Mouse (Mus musculus): ENCODE measurements around the gene Wnt2.

The Wnt2 gene

GRCm38 (mm10) chr6:17978324-17978723, 52.1 kb downstream of the Wnt2 start:
- DNase-seq (ENCODE audit: low read depth), result no peak

GRCm38 (mm10) chr6:17977165-17977564, 53.2 kb downstream of the Wnt2 start:
- DNase-seq (ENCODE audit: low read depth), result no peak

- DNase-seq (ENCODE audit: low read depth), result no peak
Observed at GRCm38 (mm10) chr6:17974416-17974815, 56.0 kb downstream of the Wnt2 start.

DNA sequence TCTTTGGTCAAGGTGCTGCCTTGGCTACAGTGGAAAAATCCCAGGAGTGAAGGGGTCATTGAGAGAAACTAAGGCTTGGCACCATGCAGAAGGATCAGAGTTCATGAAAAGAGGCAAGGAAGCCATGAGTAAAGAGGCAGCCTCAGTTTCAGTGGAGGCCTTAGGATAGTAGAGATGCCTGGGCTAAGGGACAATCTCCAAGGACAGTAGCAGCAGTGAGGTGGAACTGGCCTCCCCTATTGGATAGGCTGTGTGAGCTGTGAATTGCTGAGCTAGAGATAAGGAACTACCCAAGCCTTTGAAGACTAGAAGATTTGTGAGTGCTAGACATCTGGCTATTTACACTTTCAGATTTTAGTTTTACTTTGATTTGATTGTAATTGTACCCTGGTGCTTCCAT, 59.0 kb downstream of the Wnt2 start:
- DNase-seq (ENCODE audit: low read depth), result no peak

- DNase-seq (ENCODE audit: low read depth), result no peak
Observed at GRCm38 (mm10) chr6:17969815-17970214, 60.6 kb downstream of the Wnt2 start.

DNA sequence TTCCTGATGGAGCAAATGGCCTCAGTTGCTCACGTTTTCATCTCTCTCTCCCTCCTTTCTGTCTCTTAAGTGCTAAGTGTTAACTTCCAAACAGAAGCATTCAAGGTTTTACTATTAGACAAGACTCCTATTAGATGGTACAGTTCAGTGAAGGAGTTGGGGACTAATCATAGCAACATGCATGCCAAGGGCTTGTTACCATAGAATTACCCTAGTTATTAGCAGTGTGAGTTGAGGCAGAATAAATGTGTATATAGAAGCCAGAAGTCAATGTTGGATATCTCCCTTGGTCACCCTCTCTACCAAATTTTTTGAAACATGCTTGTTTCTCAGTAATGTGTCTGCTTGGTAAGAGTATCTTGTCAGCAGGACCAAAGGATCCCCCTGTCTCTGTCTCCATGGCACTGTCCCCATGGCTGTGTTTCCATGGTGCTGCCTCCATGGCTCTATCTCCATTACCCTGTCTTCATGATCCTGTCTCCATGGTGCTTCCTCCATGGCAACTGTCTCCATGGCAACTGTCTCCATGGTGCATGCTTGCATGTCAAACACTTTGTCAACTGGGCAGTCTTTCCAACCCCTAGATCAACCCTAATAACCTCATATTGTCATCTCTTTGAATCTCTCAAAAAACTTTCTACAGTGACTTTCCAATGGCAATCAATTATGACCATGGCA, 61.8 kb downstream of the Wnt2 start:
- DNase-seq (ENCODE audit: low read depth), result no peak

- no peak for DNase-seq (ENCODE audit: low read depth)
Observed at GRCm38 (mm10) chr6:17963455-17963854, 66.9 kb downstream of the Wnt2 start.

GRCm38 (mm10) chr6:17951779-17952178, 78.6 kb downstream of the Wnt2 start:
- no peak for DNase-seq (ENCODE audit: low read depth)

DNA sequence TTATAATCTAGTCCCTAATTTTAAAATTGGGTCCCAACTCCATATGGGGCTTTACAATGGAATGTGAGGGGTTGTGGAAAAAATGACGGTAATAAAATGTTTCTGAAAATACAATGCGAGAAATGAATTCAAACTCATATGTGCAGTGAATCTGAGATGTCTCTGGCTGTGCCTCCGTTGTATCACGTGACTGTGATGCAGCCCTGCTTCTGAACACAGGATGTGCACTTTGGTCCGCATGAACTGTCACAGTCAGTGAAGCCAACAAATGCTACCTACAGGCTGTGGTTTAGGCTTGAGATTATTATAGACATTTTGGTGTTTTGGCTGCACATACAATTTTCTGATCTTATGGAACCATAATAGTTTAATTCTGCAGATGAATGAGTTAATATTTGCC, 81.3 kb downstream of the Wnt2 start:
- DNase-seq (ENCODE audit: low read depth), result no peak

- no peak for DNase-seq (ENCODE audit: low read depth)
Observed at GRCm38 (mm10) chr6:17947130-17947831, 83.1 kb downstream of the Wnt2 start.

GRCm38 (mm10) chr6:17946456-17946855, 83.9 kb downstream of the Wnt2 start:
- no peak for DNase-seq (ENCODE audit: low read depth)

DNA sequence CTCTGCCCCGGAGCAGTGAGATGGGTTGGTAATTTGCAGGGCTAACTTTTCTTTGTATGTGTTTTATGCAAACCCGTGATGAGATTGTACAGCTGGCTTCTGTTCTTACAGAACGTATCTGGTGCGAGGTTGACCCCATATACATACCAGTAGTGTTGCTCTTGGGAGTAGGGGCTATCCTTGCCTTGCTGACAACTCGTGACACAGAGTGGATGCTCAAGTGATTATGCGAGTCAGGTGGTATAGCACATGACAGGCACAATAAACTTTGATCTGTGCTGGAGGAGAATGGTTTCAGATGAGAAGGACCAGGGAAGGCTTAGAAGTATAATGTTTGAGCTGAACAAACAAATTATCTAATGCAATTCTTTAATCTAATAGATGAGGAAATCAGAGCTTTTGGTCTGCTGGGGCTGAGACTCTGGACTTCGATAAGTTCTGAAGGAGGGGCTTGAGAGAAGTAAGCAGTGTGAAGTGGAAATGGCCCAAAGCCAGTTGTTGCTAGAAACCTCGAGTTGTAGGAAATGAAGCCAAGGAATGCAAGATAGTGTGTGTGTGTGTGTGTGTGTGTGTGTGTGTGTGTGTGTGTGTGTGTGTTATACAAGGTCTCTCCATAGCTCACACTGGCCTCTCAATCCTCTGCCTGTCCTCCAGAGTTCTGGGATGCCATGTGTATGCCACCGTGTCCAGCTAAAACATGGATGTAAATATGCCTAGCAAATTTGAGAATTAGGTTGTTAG, 86.3 kb downstream of the Wnt2 start:
- no peak for DNase-seq (ENCODE audit: low read depth)

DNA sequence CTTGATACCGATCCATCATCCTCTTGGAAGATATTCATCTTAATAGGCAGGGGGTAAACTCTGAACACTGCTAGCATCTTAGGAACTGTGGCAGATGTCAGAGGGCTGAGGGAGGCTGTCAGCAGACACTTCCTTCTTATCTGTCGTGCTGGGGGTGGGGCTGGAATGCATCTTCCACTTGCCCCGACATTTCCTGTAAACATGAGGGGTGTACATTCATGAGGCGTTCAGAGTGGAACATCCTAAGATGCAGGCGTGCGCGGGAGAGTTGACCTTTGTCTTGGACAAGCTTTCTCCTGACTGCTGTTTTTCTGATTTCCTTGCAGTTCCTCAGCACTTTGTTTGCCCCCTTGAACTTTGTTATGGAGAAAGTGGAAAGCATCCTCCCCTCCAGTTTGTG, 88.0 kb downstream of the Wnt2 start:
- no peak for DNase-seq (ENCODE audit: low read depth)

- no peak for DNase-seq (ENCODE audit: low read depth)
Observed at GRCm38 (mm10) chr6:17941916-17942315, 88.5 kb downstream of the Wnt2 start.

Measured in naive thymus-derived CD4-positive, alpha-beta T cell, adult 2 months (primary cell).